Comparison of ENCODE assay signal across 22 mouse cellular contexts in genomic region chr13:32547126-32547525, GRCm38 (mm10).
"Had no signal": no experiment of that assay in that cellular context is flagged by ENCODE, and none has a peak within 500 bp of the region (broad histone marks: within the 10 kb centered on the region; RNA-seq: fewer than 3 reads in every experiment).

No protein-coding gene starts in this region.

- H3K4me1 ChIP-seq: limb, embryonic 10.5 days; liver, embryonic 12.5 days; liver, embryonic 15.5 days; lung, embryonic 15.5 days; neural tube, embryonic 12.5 days; stomach, embryonic 15.5 days had no signal

- H3K36me3 ChIP-seq: limb, embryonic 10.5 days; limb, embryonic 13.5 days; liver, embryonic 12.5 days; liver, embryonic 15.5 days; lung, embryonic 15.5 days; neural tube, embryonic 12.5 days; stomach, embryonic 15.5 days had no signal

- ATAC-seq: liver, embryonic 12.5 days had no signal

- H3K9ac ChIP-seq: limb, embryonic 13.5 days; liver, embryonic 12.5 days; liver, embryonic 15.5 days; lung, embryonic 15.5 days; neural tube, embryonic 12.5 days; stomach, embryonic 15.5 days had no signal

- H3K4me2 ChIP-seq: limb, embryonic 13.5 days; liver, embryonic 12.5 days; liver, embryonic 15.5 days; lung, embryonic 15.5 days; midbrain, embryonic 11.5 days; neural tube, embryonic 12.5 days; stomach, embryonic 15.5 days had no signal

- H3K9me3 ChIP-seq: limb, embryonic 10.5 days; limb, embryonic 13.5 days; liver, embryonic 12.5 days; liver, embryonic 15.5 days; lung, embryonic 15.5 days; neural tube, embryonic 12.5 days; stomach, embryonic 15.5 days had no signal

- H3K27me3 ChIP-seq: limb, embryonic 13.5 days; liver, embryonic 12.5 days; liver, embryonic 15.5 days; lung, embryonic 15.5 days; neural tube, embryonic 12.5 days; stomach, embryonic 15.5 days had no signal

- DNase-seq: kidney, adult 2 months; kidney, postnatal 25 days; layer of hippocampus, adult 9-11 months; liver; lung, adult 18-20 months; lung, postnatal 14 days; lung, postnatal 4 days; midbrain, embryonic 14.5 days; right cerebral cortex, adult 18-20 months; right cerebral cortex, postnatal 14 days; spleen, adult 18-20 months; thymus, postnatal 25 days had no signal

- H3K4me3 ChIP-seq: layer of hippocampus, adult 2 months; limb, embryonic 10.5 days; limb, embryonic 13.5 days; liver, embryonic 12.5 days; liver, embryonic 15.5 days; lung, embryonic 15.5 days; neural tube, embryonic 12.5 days; stomach, embryonic 15.5 days had no signal

- H3K27ac ChIP-seq: kidney, postnatal 0 days; layer of hippocampus, adult 2 months; limb, embryonic 10.5 days; limb, embryonic 13.5 days; liver, embryonic 12.5 days; liver, embryonic 15.5 days; lung, embryonic 15.5 days; neural tube, embryonic 12.5 days; stomach, embryonic 15.5 days had no signal
